Mouse (Mus musculus): ENCODE results near the gene Pepd.

- TF ChIP-seq GATA1 (IDR thresholded peaks at IDR 0.05; ENCODE audit: low read length) (no peak), TAL1 (IDR thresholded peaks at IDR 0.05; ENCODE audit: low read length) (no peak)
Measured at GRCm38 (mm10) chr7:34925956-34926355, 13.8 kb downstream of the Pepd start.
